Mouse (Mus musculus): ENCODE data around the gene Osgin1.

- TF ChIP-seq POLR2A (IDR thresholded peaks at IDR 0.05; ENCODE audit: insufficient read depth, low read length) = no peak
- no peak for TF ChIP-seq CTCF (IDR thresholded peaks at IDR 0.05; ENCODE audit: low read depth, low read length)
Measured at GRCm38 (mm10) chr8:119463709-119464108, 29.8 kb downstream of the Osgin1 start.
